Mouse (Mus musculus) erythroblast, embryonic 14.5 days (primary cell): ENCODE measurements around the gene Flrt1.

Source experiments
- GATA1 ChIP-seq: IDR thresholded peaks from 2 replicates; pipeline ENCODE4 v1.6.1; 2012; ENCODE audit warnings: low read length, inconsistent platforms, mixed read lengths
- TAL1 ChIP-seq: IDR thresholded peaks from 3 replicates; pipeline ENCODE4 v1.6.1; 2012; ENCODE audit warnings: low read length, inconsistent platforms, mixed read lengths

GRCm38 (mm10) chr19:7105544-7105943, at the start of gene Flrt1:
- TF ChIP-seq GATA1 (no peak), TAL1 (no peak)
